Mouse (Mus musculus): ENCODE data around the gene Cxcl14. TPM values are rescaled to one million over a fixed set of nuclear protein-coding genes. Genes with fewer than 3 reads are reported as not detected.

Cxcl14 gene
- total RNA-seq, 2 experiments from 2014 or later: 0.11 to 0.78 TPM

GRCm38 (mm10) chr13:56289998-56290397 lies 6.4 kb downstream of the Cxcl14 start:
- ATAC-seq (ENCODE audit: poor library complexity, severe bottlenecking): no peak

GRCm38 (mm10) chr13:56289261-56289660 lies 7.1 kb downstream of the Cxcl14 start:
- ATAC-seq (ENCODE audit: poor library complexity, severe bottlenecking): no peak

GRCm38 (mm10) chr13:56288601-56289000 lies 7.8 kb downstream of the Cxcl14 start:
- ATAC-seq (ENCODE audit: poor library complexity, severe bottlenecking): no peak

GRCm38 (mm10) chr13:56287091-56287490 lies 9.3 kb downstream of the Cxcl14 start:
- no peak for ATAC-seq (ENCODE audit: poor library complexity, severe bottlenecking)

GRCm38 (mm10) chr13:56283321-56283720 lies 13.0 kb downstream of the Cxcl14 start:
- no peak for ATAC-seq (ENCODE audit: poor library complexity, severe bottlenecking)

GRCm38 (mm10) chr13:56280356-56280755 lies 16.0 kb downstream of the Cxcl14 start:
- no peak for ATAC-seq (ENCODE audit: poor library complexity, severe bottlenecking)

- no peak for ATAC-seq (ENCODE audit: poor library complexity, severe bottlenecking)
These were observed 16.9 kb downstream of the Cxcl14 start for GRCm38 (mm10) chr13:56279439-56279838.

- ATAC-seq (ENCODE audit: poor library complexity, severe bottlenecking): no peak
These were observed 21.2 kb downstream of the Cxcl14 start for GRCm38 (mm10) chr13:56275171-56275570.

GRCm38 (mm10) chr13:56270124-56270523 lies 26.2 kb downstream of the Cxcl14 start:
- ATAC-seq (ENCODE audit: poor library complexity, severe bottlenecking): no peak

- no peak for ATAC-seq (ENCODE audit: poor library complexity, severe bottlenecking)
These were observed 29.0 kb downstream of the Cxcl14 start for GRCm38 (mm10) chr13:56267396-56267795.

GRCm38 (mm10) chr13:56266435-56266834 lies 29.9 kb downstream of the Cxcl14 start:
- no peak for ATAC-seq (ENCODE audit: poor library complexity, severe bottlenecking)

GRCm38 (mm10) chr13:56265661-56266060 lies 30.7 kb downstream of the Cxcl14 start:
- ATAC-seq (ENCODE audit: poor library complexity, severe bottlenecking): no peak

GRCm38 (mm10) chr13:56262269-56262668 lies 34.1 kb downstream of the Cxcl14 start:
- ATAC-seq (ENCODE audit: poor library complexity, severe bottlenecking): no peak

- no peak for ATAC-seq (ENCODE audit: poor library complexity, severe bottlenecking)
These were observed 36.0 kb downstream of the Cxcl14 start for GRCm38 (mm10) chr13:56260344-56260780.

- ATAC-seq (ENCODE audit: poor library complexity, severe bottlenecking): no peak
These were observed 36.5 kb downstream of the Cxcl14 start for GRCm38 (mm10) chr13:56259926-56260250.

GRCm38 (mm10) chr13:56259021-56259925 lies 37.1 kb downstream of the Cxcl14 start:
- ATAC-seq (ENCODE audit: poor library complexity, severe bottlenecking): no peak

GRCm38 (mm10) chr13:56258196-56259020 lies 37.9 kb downstream of the Cxcl14 start:
- ATAC-seq (ENCODE audit: poor library complexity, severe bottlenecking): no peak

GRCm38 (mm10) chr13:56257469-56258153 lies 38.7 kb downstream of the Cxcl14 start:
- ATAC-seq (ENCODE audit: poor library complexity, severe bottlenecking): no peak

GRCm38 (mm10) chr13:56256716-56257299 lies 39.5 kb downstream of the Cxcl14 start:
- no peak for ATAC-seq (ENCODE audit: poor library complexity, severe bottlenecking)

- ATAC-seq (ENCODE audit: poor library complexity, severe bottlenecking): no peak
These were observed 43.0 kb downstream of the Cxcl14 start for GRCm38 (mm10) chr13:56253379-56253778.

GRCm38 (mm10) chr13:56252783-56253182 lies 43.6 kb downstream of the Cxcl14 start:
- no peak for ATAC-seq (ENCODE audit: poor library complexity, severe bottlenecking)
